Mouse (Mus musculus): ENCODE results near the gene Knstrn. TPM values are rescaled to one million over a fixed set of nuclear protein-coding genes. Genes with fewer than 3 reads are reported as not detected.

Gene Knstrn
- total RNA-seq, 2 experiments from 2014 or later, result 1.5 to 1.7 TPM

DNA sequence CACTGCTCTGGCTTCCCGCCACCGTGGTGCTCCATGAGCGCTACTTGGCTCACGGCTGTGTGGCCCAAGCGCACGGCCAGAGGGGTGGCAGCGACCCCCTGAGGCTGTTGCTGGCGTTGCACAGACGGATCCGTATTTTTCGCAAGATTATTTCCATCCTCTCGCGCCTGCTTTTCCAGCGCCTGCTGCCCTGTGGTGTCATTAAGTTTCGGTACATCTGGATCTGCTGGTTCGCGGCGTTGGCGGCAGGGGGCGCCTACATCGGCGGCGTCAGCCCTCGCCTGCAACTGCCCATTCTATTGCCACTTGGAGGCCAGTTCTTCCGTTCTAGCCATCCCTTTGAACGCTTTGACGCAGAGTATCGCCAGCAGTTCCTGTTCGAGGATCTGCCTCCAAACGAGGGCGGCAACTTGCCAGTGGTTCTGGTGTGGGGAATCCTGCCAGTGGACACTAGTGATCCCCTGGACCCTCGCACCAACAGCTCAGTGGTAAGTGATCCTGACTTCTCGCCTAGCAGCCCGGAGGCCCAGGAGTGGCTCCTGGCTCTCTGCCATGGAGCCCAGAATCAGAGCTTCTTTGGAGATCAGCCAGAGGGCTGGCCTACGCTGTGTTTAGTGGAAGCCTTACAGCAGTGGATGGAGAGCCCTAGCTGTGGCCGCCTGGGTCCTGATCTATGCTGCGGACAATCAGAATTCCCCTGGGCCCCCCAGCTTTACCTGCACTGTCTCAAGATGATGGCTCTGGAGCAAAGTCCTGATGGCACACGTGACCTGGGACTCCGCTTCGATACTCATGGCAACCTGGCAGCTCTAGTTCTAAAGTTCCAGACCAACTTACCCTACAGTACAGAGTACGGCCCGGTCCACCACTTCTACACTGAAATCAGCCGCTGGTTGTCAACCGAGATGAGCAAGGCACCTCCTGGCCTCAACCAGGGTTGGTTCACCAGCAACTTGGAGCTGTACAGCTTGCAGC is 23.0 kb upstream of the Knstrn start:
- DNase-seq (ENCODE audit: low spot score in 2 of 2), result peak; percentile 39 to 55

DNA sequence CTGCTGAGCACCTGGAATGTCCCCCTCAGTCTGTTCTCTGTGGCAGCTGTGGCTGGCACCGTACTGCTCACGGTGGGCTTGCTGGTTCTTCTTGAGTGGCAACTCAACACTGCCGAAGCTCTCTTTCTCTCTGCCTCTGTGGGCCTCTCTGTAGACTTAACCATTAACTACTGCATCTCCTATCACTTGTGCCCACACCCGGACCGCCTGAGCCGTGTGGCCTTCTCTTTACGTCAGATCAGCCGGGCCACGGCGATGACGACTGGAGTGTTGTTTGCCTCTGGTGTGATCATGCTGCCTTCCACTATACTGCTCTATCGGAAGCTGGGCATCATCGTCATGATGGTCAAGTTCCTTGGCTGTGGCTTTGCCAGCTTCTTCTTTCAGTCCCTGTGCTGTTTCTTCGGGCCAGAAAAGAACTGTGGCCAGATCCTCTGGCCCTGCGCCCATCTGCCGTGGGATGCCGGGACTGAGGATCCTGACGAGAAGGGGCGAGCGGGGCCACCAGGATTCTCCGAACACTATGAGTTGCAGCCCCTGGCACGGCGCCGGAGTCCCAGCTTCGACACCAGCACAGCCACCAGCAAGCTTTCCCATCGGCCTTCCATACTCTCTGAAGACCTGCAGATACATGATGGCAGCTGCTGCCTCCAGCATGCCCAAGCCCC is 22.1 kb upstream of the Knstrn start:
- no peak for DNase-seq (ENCODE audit: low spot score in 2 of 2)

DNA sequence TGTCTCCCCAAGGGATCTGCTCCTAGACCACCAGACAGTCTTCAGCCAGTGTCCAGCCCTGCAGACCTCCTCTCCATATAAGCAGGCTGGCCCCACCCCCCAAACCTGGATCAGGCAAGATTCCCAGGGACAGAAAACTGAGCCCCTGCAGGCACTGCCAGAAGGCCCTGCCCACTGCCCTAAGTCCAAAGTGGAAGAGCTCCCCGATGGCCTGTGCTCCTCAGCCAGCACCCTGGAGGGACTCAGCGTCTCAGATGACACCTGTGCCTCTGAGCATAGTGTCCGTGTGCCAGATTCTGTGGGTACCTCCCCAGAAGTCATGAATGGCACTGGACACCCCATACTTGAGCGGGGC is 21.6 kb upstream of the Knstrn start:
- DNase-seq (ENCODE audit: low spot score in 2 of 2), result no peak

DNA sequence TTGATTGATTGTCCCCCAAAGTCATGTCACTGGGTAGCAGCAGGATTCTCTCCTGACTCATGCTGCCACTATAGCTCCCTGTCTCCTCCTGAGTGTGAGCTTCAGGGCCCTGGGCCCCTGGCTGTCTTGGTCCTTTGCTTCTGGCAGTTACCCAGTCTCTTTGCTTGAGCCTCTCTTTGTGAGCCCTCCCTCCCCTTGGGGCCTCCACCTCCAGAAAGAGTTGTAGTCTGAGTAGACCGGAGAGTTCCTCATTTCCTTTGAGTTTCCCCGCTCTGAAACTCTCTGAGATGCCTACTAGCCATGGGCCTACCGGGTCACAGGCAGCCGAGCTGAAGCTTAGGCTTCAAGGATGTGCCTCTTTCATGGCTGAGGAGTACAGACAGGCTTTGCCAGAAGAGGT is 20.2 kb upstream of the Knstrn start:
- DNase-seq (ENCODE audit: low spot score in 2 of 2), result no peak

DNA sequence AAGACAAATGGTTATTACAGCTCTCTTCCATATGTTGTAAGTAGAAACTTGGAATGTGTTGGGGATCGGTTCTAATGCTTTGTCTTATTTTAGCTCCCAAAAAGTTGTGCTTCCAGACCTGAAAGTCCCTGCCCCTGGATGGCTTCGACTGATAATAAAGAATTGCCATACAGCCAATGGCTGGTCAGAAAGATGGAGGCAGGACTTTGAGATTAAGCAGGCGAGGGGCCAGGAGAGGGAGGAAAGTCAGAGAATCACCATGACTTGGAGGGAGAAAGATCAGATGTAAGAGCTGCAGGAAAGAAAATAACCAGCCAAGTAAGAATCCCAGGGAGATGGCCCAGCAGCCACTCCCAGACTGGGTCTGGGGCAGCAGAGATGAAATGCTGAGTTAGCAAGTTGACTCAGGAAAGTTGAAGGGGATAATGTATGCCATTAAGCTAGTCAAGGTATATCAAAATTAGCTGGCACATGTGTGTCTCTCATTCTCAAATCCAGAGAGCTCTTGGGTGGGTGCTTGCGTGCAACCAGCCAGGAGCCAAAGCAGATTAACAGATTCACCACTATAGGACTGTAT is 11.2 kb upstream of the Knstrn start:
- DNase-seq (ENCODE audit: low spot score in 2 of 2), result no peak

DNA sequence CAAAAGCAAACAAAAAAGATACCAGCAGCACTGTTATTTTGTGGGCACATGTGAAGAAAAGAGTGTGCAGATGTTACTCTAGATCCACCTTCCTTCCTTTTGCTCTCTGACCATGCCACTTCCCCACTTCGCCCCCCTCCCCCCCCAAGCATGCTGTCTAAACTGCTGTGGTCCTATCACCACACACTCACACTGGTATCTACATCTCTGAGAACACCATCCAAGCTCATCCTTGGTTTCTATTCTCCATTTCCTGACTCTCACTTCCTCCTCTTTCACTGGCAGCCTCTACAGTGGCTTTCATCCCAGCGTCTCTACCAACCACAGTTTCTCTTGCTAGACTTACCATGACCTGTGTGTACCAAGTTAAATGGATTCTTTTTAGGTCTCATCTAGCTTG is 9.3 kb upstream of the Knstrn start:
- no peak for DNase-seq (ENCODE audit: low spot score in 2 of 2)

DNA sequence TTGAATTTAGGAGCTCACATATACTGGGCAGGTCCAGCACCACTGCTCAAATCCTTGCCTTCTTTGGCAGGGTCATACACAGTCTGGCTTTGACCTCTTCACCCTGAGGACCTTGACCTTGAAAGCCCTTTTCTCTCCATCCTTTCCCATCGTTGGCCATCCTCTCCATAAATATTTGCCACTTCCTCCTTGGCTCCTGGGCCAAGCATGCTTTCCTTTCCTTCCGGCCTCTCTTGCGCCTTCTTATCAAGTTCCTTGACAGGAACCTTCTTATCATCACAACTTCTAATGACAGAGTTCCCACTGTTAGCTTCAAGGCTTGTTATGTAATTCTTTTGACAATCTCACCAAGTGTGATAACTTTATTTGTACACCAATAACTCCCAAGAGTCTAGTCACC is 8.7 kb upstream of the Knstrn start:
- no peak for DNase-seq (ENCODE audit: low spot score in 2 of 2)

DNA sequence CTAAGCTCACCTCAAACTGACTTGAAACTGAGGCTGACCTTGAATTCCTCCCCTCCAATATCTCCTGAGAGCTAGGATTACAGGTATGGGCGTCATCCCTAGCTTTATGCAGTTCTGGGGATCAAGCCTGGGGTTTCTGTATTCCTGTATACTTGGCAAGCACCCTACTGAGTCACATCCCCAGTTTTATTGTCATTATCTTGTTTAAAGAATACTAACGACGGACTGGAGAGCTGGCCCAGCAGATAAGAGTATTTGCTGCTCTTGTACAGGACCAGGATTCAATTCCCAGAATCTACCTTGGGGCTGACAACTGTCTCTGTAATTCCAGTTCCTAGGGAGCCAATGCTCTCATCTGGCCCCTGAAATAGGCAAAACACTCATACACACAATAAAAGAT is 8.0 kb upstream of the Knstrn start:
- DNase-seq (ENCODE audit: low spot score in 2 of 2), result no peak

DNA sequence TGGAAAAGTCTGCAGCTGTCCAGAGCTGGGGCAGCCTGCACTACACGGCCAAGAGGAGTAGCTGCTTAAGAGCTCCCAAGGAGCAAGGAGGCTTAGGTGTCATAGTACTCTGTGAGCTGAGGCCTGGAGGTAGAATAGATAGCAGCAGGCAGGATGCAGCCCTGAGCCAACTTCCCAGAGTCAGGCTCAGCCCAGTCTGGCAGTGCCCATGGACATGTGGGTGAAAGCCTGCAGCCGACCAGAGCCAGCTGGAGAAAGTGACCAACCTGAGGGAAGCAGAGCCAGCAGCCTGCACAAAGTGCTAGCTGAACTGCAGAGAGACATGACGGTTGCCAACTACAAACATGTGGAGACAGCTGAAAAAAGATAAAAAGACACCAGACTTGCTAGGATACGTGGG is 6.9 kb upstream of the Knstrn start:
- peak in 1 of 2 experiments; percentile 39 for DNase-seq (ENCODE audit: low spot score in 2 of 2)

DNA sequence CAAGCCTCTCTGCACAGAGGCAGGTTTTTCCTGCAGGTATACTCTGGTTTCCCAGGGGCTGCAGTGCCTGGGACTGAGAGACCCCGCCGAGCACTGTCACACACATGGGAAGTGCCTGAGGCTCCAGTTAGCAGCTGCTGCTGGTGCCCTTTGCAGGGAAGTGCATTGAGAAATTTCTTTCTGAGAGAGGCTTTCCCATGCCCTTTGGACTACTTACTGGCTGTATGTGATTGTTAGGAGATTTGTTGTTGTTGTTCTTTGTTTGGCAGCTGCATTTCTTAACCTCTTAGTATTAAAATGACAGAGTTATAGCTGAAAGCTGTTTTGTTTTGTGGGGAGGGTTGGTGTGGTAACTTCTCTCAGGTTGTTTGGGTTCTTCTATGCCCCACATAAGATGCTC is 2.9 kb upstream of the Knstrn start:
- DNase-seq (ENCODE audit: low spot score in 2 of 2), result no peak

DNA sequence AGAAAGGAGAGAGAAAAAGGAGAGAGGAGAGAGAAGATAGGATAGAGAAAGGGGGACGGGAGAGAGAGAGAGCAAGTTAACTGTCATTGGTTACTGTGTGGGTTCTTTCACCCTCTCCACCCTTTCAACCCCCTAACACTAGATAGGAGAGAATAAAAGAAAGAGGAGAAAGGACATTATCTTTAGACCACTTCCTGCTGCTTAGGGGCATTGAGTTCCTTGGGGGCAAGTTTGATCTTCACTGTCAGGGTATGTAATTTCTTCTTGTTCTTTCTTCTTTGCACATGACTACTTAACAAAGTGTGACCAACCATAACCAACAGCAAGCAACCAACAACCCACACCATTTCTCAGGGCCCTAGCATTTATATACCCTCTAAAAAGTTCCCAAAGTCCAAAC is 1.1 kb upstream of the Knstrn start:
- DNase-seq (ENCODE audit: low spot score in 2 of 2), result no peak

DNA sequence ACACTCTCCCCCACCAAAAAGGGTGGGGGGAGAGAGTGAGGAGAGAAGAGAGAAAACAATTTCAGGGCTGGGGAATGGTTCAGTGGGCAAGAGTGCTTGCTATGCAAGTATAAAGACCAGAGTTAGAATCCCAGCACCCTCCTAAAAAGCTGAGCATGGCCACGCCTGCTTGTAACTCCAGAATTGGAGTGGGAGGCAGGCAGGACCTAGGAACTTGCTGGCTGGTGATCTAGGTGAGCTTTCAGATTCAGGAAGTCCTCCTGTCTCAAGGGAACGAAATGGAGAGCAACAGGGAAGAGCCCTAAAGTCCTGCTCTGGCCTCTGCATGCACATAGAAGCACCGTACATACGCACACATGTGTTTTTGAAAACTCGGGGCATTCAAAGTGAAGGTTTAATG is 9.0 kb downstream of the Knstrn start:
- DNase-seq (ENCODE audit: low spot score in 2 of 2), result no peak

DNA sequence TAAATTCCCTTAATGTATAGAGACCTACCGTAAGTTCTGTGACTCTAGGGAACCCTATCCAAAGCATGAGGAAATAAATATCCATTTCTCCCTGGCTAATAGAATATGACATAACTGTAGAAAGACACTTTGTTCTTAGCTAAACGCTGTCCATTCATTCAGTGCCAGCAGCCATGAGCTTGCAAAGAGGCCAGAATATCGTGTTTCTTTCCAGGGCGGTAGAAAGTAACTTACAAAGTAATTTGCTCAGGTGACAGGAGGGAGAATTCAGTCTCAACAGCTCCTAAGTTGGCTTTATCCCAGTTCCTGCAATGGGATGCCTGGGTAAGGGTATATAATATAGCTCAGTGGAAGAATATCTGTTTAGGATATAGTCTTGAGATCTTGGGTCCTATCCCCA is 10.6 kb downstream of the Knstrn start:
- no peak for DNase-seq (ENCODE audit: low spot score in 2 of 2)

DNA sequence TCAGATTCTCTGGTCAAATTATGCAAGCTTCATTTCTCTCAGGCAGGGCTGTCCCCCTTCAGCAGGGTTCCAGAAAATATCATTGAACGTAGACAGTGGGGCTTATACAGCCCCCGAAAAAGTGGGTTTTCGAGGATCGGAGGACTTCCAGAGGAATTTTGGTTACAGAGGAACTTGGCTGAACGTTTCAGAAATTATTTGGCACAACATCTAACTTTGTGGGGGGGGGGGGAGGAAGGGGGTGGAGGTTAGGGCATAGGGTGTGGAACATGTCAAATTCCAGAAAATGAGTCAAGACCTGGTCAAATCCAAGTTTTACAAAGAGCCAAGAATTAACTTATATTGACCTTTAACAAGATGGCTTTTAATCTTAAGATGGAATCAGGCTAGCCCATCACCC is 15.3 kb downstream of the Knstrn start:
- DNase-seq (ENCODE audit: low spot score in 2 of 2), result no peak

DNA sequence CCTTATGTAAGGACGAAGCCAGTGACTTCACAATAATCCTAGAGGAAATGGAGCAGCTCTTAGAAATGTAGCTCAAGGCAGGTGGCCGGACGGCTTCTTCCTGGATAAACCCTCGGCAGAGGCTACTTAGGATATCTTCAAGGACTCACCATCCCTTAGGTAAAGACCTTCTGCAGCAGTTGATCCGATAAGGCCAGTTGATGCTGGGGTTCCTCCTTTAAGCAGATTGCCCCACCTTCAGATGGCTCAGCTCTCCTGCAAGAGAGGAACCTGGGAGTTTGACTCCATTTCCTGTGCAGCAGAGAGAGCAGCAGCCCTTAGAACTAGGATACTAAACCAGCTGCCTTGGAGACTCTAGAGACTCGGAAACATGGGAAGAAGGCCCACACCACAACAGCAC is 20.3 kb downstream of the Knstrn start:
- DNase-seq (ENCODE audit: low spot score in 2 of 2), result no peak

DNA sequence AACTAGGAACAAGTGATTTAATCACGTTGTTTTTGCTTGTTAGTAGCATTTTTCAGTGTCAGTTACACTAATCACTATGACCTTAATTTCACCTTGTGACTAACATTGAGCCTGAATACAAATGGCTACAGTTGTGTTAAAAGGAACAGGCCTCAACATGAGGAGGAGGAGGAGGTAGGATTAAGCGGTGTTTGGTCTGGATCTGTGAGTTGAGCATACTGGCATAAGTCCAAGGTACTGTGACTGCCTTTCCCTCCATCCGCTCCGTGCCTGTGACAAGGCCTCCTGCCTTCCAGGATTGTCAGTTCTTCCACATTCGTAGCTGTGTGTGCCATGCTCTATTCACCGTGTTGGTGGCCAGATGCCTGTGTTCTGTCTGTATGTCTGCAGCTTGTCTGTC is 21.3 kb downstream of the Knstrn start:
- no peak for DNase-seq (ENCODE audit: low spot score in 2 of 2)

DNA sequence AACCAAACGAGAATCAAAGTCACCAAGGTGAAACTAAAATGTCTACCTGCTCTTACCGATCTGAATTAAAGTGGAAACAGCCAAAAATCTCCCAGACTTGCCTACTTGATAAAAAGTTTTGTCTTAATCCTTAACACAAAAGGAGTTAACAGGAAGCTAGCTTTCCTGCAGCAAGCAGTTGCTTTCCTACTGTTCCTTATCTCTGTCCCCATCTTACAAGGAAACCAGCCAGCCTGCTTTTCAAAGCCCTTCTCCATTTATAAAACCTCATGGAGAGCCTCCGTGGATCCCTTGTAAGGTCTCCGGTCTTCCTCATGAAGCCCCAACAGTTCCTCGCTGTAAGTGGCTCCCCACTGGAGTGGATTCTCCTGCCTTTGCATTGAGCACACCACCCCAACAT is 24.5 kb downstream of the Knstrn start:
- no peak for DNase-seq (ENCODE audit: low spot score in 2 of 2)

DNA sequence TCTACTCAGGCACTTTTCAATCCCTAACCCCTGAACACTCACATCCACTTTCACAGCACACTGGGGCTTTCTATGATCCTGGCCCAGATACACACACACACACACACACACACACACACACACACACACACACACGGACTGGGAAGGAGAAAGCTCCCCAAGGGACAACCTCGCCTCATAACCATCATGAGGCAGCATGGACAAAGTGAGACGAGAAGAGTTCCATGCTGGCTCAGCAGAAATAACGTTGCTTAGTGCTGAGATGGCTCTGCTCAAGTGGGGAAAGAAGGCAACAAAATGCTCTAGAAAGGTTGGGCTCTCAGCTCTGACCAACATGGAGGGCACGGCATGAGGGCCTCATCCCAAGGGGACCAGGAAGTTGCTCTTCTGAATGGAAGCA is 27.4 kb downstream of the Knstrn start:
- DNase-seq (ENCODE audit: low spot score in 2 of 2), result no peak

DNA sequence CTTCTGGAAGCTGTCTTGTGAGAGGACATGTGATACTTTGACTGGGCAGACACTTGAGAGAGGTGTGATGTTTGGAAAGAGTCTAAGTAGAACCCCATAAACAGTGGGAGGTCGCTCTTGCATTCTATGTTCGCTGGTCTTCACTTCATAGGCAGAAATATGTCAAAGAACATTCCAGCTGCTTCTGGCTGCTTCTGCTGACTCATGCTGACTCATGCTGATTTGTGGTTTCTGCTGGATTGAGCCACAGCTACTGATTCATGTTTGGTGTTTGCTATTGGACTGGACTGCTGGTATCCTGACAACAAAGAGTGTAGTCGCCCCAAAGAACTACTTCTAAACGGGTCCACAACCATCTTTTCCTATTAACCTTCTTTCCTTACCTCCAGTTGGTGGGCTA is 28.0 kb downstream of the Knstrn start:
- no peak for DNase-seq (ENCODE audit: low spot score in 2 of 2)

DNA sequence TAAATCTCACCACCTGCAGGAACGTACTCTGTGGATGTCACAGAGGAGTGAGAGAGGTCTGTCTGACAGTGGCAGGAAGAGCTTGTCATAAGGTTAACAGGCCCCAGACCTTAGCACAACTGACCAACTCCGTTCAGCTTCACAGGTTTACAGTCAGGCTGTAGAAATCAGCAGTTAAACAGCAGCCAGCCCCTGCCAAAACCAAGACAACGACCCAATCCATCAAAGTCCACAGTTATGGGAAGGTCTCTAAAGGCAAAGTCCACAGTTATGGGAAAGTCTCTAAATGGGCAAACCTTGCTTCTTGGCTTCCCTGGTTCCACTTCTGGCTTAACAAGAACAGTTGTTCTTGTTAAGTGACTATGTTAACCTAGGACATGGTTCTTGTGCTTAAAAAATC is 30.6 kb downstream of the Knstrn start:
- DNase-seq (ENCODE audit: low spot score in 2 of 2), result no peak

DNA sequence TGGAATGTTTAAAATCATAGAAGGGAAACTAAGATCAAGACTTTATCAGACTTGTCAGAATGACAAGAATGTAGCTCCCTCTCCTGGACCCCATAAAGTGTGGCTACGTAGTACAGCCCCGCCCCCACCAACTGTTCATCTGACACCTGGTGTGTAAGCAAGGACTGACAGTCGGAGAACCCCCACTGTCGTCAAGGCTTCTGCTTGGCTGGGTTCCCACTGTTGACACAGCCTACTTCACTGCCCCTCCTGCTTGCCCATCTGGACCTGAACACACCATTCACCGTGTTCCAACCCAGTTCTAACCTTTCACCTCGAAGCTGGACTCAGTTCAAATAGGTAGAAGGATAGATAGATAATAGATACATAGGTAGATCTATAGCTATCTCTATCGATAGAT is 32.4 kb downstream of the Knstrn start:
- no peak for DNase-seq (ENCODE audit: low spot score in 2 of 2)

DNA sequence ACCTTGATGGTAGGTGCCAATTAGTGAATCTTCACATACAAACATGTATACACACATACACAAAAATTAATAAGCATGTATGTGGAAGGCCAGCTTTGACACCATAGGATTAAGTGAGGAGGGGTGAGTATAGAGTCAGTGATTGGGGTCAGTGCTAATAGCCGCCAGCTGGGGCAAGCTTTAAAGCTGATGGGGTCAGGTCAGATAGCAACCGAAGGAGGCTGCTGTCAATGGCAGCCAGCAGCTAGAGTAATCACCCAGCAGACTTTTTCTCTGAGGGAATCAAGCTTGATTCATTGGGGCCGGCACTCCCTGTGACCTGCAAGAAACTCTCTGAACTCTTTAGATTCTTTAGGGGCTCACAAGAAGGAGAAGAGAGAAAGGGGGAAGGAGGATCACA is 38.0 kb downstream of the Knstrn start:
- no peak for DNase-seq (ENCODE audit: low spot score in 2 of 2)

Data from left cerebral cortex, adult 18-20 months (tissue).